Mouse (Mus musculus): ENCODE results near the gene Gpr65. TPM values are rescaled to one million over a fixed set of nuclear protein-coding genes. Genes with fewer than 3 reads are reported as not detected.
"Not testable (repeated sequence)": the region's sequence is repeated elsewhere in the genome, so short reads cannot be mapped to it uniquely, and the experiment has no call there.

Gene Gpr65
- polyA plus RNA-seq (2015; fragmentation: Nextera tagmentation; extraction: Ambion mirVana) = 3.2 and 3.4 TPM in 2 replicates

- no peaks in the 10 kb centered on the region for H3K36me3 ChIP-seq
- H3K27ac ChIP-seq = no peak within 1 kb of the TSS
- H3K4me2 ChIP-seq = no peak within 1 kb of the TSS
- H3K27me3 ChIP-seq (replicated peaks) = no peaks in the 10 kb centered on the region
- H3K9ac ChIP-seq = no peak within 1 kb of the TSS
- 83% methylated on average over 13 of the region's 13 CpGs for WGBS
- H3K4me3 ChIP-seq (replicated peaks) = no peak within 1 kb of the TSS
- no peaks in the 10 kb centered on the region for H3K9me3 ChIP-seq
- no peak for ATAC-seq (ENCODE audit: insufficient read depth, low FRiP score, low read depth)
- H3K4me1 ChIP-seq = no peaks in the 10 kb centered on the region
Observed at GRCm38 (mm10) chr12:98268441-98269369, at the start of gene Gpr65. TSS of gene Gpr65 (plus strand) at chr12:98268635.

DNA sequence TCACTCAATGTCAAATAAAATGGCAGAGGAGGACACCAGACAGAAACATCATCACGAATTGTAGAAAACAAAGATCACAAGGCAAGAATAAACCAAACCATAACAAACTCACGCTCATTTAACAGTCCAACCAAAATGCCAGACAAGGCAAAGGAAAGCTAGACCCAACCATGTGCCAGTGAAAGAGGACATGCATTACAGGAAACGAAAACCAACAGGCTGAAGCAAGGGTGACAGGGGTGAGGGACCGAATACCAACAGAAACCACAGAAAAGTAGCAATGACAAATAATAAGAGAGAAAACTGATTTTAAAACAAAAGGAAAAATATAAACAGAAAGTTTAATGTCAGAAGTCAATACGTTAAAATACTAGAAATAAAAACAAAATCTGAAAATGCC is 45.1 kb upstream of the Gpr65 start:
- WGBS = 77% methylated on average over 5 of the region's 5 CpGs

GRCm38 (mm10) chr12:98227037-98227436 is 41.4 kb upstream of the Gpr65 start:
- 78% methylated on average over 2 of the region's 2 CpGs for WGBS

More for the DNA sequence above, 45.1 kb upstream of the Gpr65 start:
- peaks cover 2% of the 10 kb centered on the region; the same call in 1 of the 2 replicates for H3K36me3 ChIP-seq
- no peaks in the 10 kb centered on the region for H3K27me3 ChIP-seq (replicated peaks)
- no peak overlapping the region for H3K4me3 ChIP-seq (replicated peaks)
- no peak overlapping the region for H3K27ac ChIP-seq
- no peaks in the 10 kb centered on the region for H3K4me1 ChIP-seq
- no peak overlapping the region for H3K4me2 ChIP-seq
- no peak overlapping the region for H3K9ac ChIP-seq
- no peaks in the 10 kb centered on the region for H3K9me3 ChIP-seq
- ATAC-seq (ENCODE audit: insufficient read depth, low FRiP score, low read depth) = no peak

GRCm38 (mm10) chr12:98238478-98238877 is 30.0 kb upstream of the Gpr65 start:
- H3K4me1 ChIP-seq; H3K9me3 ChIP-seq; H3K4me2 ChIP-seq; H3K27ac ChIP-seq; H3K4me3 ChIP-seq (replicated peaks); H3K9ac ChIP-seq; H3K36me3 ChIP-seq; ATAC-seq (ENCODE audit: insufficient read depth, low FRiP score, low read depth); H3K27me3 ChIP-seq (replicated peaks): not testable (repeated sequence)
- WGBS = 82% methylated on average over 6 of the region's 6 CpGs

More at GRCm38 (mm10) chr12:98227037-98227436, 41.4 kb upstream of the Gpr65 start:
- Histone ChIP-seq H3K27me3 (replicated peaks) (no peaks in the 10 kb centered on the region), H3K4me1 (no peaks in the 10 kb centered on the region), H3K9me3 (no peaks in the 10 kb centered on the region), H3K27ac (no peak overlapping the region), H3K36me3 (peaks cover 2% of the 10 kb centered on the region; the same call in 1 of the 2 replicates), H3K4me2 (no peak overlapping the region), H3K4me3 (replicated peaks) (no peak overlapping the region), H3K9ac (no peak overlapping the region)
- ATAC-seq (ENCODE audit: insufficient read depth, low FRiP score, low read depth) = no peak

DNA sequence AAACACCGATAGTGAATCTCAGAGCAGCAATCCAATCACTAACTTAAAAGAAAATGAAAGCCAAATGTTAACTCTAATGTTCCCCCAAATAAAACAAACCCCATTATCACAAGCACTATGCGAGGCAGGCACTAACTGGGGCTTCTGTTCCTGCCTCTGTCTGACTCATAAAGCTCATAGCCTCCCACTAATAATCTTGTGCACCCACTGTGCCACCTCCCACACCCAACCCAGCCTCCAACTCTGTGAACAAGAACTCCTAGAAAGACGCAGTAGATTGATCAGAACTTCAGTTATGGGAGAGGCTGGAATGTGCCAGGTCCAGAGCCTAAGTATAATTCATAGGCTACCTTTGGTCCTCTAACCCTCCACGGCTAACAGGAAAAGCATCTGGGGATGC is 24.3 kb upstream of the Gpr65 start:
- no peaks in the 10 kb centered on the region for H3K9me3 ChIP-seq
- H3K4me1 ChIP-seq = no peaks in the 10 kb centered on the region
- H3K9ac ChIP-seq = no peak overlapping the region
- no peaks in the 10 kb centered on the region for H3K27me3 ChIP-seq (replicated peaks)
- H3K36me3 ChIP-seq = no peaks in the 10 kb centered on the region
- WGBS = 77% methylated on average over 4 of the region's 4 CpGs
- no peak for ATAC-seq (ENCODE audit: insufficient read depth, low FRiP score, low read depth)
- H3K4me2 ChIP-seq = no peak overlapping the region
- no peak overlapping the region for H3K4me3 ChIP-seq (replicated peaks)
- no peak overlapping the region for H3K27ac ChIP-seq

GRCm38 (mm10) chr12:98244865-98245264 is 23.6 kb upstream of the Gpr65 start:
- Histone ChIP-seq H3K4me1 (no peaks in the 10 kb centered on the region), H3K4me3 (replicated peaks) (no peak overlapping the region), H3K27ac (no peak overlapping the region), H3K36me3 (no peaks in the 10 kb centered on the region), H3K9ac (no peak overlapping the region), H3K27me3 (replicated peaks) (no peaks in the 10 kb centered on the region), H3K4me2 (no peak overlapping the region), H3K9me3 (no peaks in the 10 kb centered on the region)
- ATAC-seq (ENCODE audit: insufficient read depth, low FRiP score, low read depth) = no peak
- WGBS = 91% methylated on average over 5 of the region's 5 CpGs

DNA sequence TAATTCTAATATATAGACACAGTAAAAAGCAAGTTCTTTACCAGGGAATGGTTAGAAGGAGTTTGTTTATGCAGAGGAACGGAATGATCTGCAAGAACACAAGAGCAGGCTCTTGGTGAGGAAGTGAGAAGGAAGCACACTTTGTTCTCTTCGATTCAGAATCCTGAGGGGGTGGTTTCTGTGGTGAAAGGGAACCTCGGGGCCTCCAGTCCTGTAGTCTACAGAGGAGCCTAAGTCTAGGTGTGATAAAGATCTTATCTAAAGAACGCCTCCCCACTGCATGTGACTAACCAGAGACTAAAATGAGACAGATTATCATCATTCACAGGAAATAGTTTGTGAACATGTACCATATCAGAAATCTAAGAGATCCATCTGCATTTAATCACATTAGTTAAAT is 21.6 kb upstream of the Gpr65 start:
- WGBS = 52% methylated on average over 4 of the region's 4 CpGs
- Histone ChIP-seq H3K27me3 (replicated peaks) (no peaks in the 10 kb centered on the region), H3K27ac (no peak overlapping the region), H3K4me3 (replicated peaks) (no peak overlapping the region), H3K4me1 (no peaks in the 10 kb centered on the region), H3K4me2 (no peak overlapping the region), H3K9me3 (no peaks in the 10 kb centered on the region), H3K9ac (no peak overlapping the region), H3K36me3 (no peaks in the 10 kb centered on the region)
- no peak for ATAC-seq (ENCODE audit: insufficient read depth, low FRiP score, low read depth)

DNA sequence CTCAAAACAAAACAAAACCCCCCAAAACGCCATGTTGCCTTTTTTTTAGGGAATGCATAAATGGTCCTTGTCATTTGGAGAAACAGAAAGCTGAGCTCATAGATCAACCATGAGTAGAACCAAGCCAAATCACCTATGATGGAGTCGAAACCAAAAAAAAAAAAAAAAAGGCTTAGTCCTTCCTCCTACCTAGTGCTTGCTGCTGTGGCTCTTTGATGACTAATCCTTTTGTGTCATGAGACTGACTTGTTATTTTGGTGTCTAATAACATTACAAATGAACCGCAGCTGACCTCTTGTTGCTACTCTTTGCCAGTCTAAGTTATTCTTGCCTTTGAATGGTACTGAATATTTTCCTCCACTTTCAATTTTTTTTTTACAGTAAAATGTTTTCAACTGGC is 18.8 kb upstream of the Gpr65 start:
- H3K36me3 ChIP-seq = no peaks in the 10 kb centered on the region
- no peaks in the 10 kb centered on the region for H3K4me1 ChIP-seq
- WGBS = 71% methylated on average over 3 of the region's 3 CpGs
- ATAC-seq (ENCODE audit: insufficient read depth, low FRiP score, low read depth) = no peak
- no peaks in the 10 kb centered on the region for H3K27me3 ChIP-seq (replicated peaks)
- no peak overlapping the region for H3K4me2 ChIP-seq
- no peak overlapping the region for H3K9ac ChIP-seq
- no peak overlapping the region for H3K27ac ChIP-seq
- H3K9me3 ChIP-seq = no peaks in the 10 kb centered on the region
- no peak overlapping the region for H3K4me3 ChIP-seq (replicated peaks)

- no peak overlapping the region for H3K4me3 ChIP-seq (replicated peaks)
- 87% methylated on average over 8 of the region's 8 CpGs for WGBS
- no peaks in the 10 kb centered on the region for H3K36me3 ChIP-seq
- no peak overlapping the region for H3K27ac ChIP-seq
- no peaks in the 10 kb centered on the region for H3K9me3 ChIP-seq
- H3K27me3 ChIP-seq (replicated peaks) = no peaks in the 10 kb centered on the region
- no peak for ATAC-seq (ENCODE audit: insufficient read depth, low FRiP score, low read depth)
- no peak overlapping the region for H3K9ac ChIP-seq
- H3K4me1 ChIP-seq = no peaks in the 10 kb centered on the region
- H3K4me2 ChIP-seq = no peak overlapping the region
Observed at GRCm38 (mm10) chr12:98250327-98250726, 18.1 kb upstream of the Gpr65 start.

- 0 out of 2 replicates have a peak, but pooled peaks cover 1% of the 10 kb centered on the region for H3K4me1 ChIP-seq
- 73% methylated on average over 2 of the region's 2 CpGs for WGBS
- H3K9ac ChIP-seq = no peak overlapping the region
- H3K27me3 ChIP-seq (replicated peaks) = no peaks in the 10 kb centered on the region
- H3K4me3 ChIP-seq (replicated peaks) = no peak overlapping the region
- H3K36me3 ChIP-seq = no peaks in the 10 kb centered on the region
- H3K27ac ChIP-seq = no peak overlapping the region
- H3K4me2 ChIP-seq = no peak overlapping the region
- H3K9me3 ChIP-seq = no peaks in the 10 kb centered on the region
- ATAC-seq (ENCODE audit: insufficient read depth, low FRiP score, low read depth) = no peak
Observed at GRCm38 (mm10) chr12:98252417-98252816, 16.0 kb upstream of the Gpr65 start.

DNA sequence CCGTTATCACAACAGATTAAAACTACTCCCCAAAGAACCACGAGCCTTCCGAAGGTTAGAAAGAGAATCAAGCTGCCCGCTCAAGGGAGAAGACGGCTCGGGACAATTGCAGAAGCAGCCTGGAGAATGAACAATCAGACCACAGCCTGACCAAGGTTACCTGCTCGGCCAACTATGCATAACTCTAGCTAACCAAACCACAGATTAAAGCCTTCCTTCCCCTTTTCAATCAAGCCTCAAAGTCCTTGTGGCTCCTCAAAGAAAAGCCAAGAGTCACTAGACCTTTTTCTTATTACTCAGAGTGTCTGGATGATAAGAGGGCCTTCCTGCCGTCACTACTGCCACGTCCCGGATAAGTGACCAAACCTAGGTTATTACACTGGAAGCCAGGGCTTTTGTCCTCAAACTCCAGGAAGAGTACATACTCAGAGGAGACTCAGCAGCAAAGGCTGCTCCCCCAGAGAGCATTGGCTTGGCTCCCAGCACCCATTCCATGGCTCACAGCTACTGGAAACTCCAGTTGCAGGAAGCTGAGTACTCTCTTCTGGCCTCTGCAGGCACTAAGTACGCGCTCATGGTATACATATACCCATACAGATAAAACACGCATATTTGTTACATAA is 13.0 kb upstream of the Gpr65 start:
- no peaks in the 10 kb centered on the region for H3K27me3 ChIP-seq (replicated peaks)
- no peak for ATAC-seq (ENCODE audit: insufficient read depth, low FRiP score, low read depth)
- H3K9ac ChIP-seq = no peak overlapping the region
- H3K27ac ChIP-seq = no peak overlapping the region
- H3K4me3 ChIP-seq (replicated peaks) = no peak overlapping the region
- no peaks in the 10 kb centered on the region for H3K36me3 ChIP-seq
- 79% methylated on average over 13 of the region's 13 CpGs for WGBS
- H3K9me3 ChIP-seq = no peaks in the 10 kb centered on the region
- H3K4me2 ChIP-seq = no peak overlapping the region
- 0 out of 2 replicates have a peak, but pooled peaks cover 3% of the 10 kb centered on the region for H3K4me1 ChIP-seq

DNA sequence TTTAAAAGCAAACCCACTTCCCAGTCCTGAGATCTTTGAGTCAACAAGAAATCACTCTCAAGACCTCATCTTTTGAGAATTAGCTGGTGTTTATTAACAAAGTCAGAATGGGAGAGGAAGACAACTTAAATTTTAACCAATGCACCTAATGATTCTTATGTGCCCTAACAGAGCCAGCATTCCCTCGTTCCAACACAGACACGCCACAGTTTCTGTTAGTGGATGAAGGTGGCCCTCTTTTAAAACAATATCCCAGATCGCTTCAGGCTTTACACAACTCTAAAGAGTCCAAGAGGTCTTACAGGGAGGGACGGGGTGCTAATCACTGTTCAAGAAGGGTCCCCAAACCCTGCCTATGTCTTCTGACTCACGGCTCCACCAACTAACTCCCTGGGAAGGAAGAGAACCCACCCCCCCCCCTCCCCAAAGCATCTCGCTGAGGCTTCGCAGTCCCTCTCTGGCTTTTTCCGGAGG is 10.0 kb upstream of the Gpr65 start:
- Histone ChIP-seq H3K4me2 (peak overlapping the region; percentile 64), H3K4me1 (0 out of 2 replicates have a peak, but pooled peaks cover 3% of the 10 kb centered on the region), H3K27me3 (replicated peaks) (no peaks in the 10 kb centered on the region), H3K9me3 (no peaks in the 10 kb centered on the region), H3K9ac (peak overlapping the region; percentile 74), H3K4me3 (replicated peaks) (peak overlapping the region; percentile 83), H3K27ac (peak overlapping the region; percentile 93), H3K36me3 (no peaks in the 10 kb centered on the region)
- ATAC-seq (ENCODE audit: insufficient read depth, low FRiP score, low read depth) = no peak; the same call in 1 of the 2 replicates
- WGBS = under 1% methylated on average over 8 of the region's 8 CpGs

Measured in stomach, embryonic 15.5 days (tissue).